Mouse (Mus musculus) midbrain, embryonic 14.5 days (tissue): ENCODE results near the gene Atf5. TPM values are rescaled to one million over a fixed set of nuclear protein-coding genes. Genes with fewer than 3 reads are reported as not detected.

Experiments used
- ATAC-seq: fragments of 200-750 bp; cut with Nextera tagmentation; 2 replicates; pipeline ENCODE4 v1.8.0; 2017; ENCODE audit warnings: moderate number of reproducible peaks, moderate library complexity; ENCODE audit not compliant: low FRiP score, low TSS enrichment
- DNase-seq: peaks from one replicate; pipeline ENCODE4 v3.0.0-alpha.2; 2015
- H3K27ac ChIP-seq: fragments of 300-500 bp; sonication (generic); replicated peaks from 2 replicates; pipeline ENCODE4 v1.5.1; 2014; ENCODE audit warnings: mild to moderate bottlenecking, low read depth, low read length, moderate library complexity
- H3K27me3 ChIP-seq: fragments of 300-500 bp; sonication (generic); 2 replicates; pipeline ENCODE4 v1.6.1; 2014; ENCODE audit warnings: low read length, control low read depth, mixed read lengths; ENCODE audit not compliant: control insufficient read depth, insufficient read depth
- H3K36me3 ChIP-seq: fragments of 300-500 bp; sonication (generic); 2 replicates; pipeline ENCODE4 v1.6.1; 2014; ENCODE audit warnings: low read length, control low read depth; ENCODE audit not compliant: control insufficient read depth, insufficient read depth
- H3K4me1 ChIP-seq: fragments of 300-500 bp; sonication (generic); 2 replicates; pipeline ENCODE4 v1.6.1; 2014; ENCODE audit warnings: mild to moderate bottlenecking, antibody characterized with exemption, low read length, control low read depth; ENCODE audit not compliant: control insufficient read depth, insufficient read depth
- H3K4me2 ChIP-seq: fragments of 300-500 bp; sonication (generic); 2 replicates; pipeline ENCODE4 v1.6.1; 2014; ENCODE audit warnings: mild to moderate bottlenecking, low read length, moderate library complexity
- H3K4me3 ChIP-seq: fragments of 300-500 bp; sonication (generic); replicated peaks from 2 replicates; pipeline ENCODE4 v1.5.1; 2014; ENCODE audit warnings: low read depth, low read length
- H3K9ac ChIP-seq: fragments of 300-500 bp; sonication (generic); replicated peaks from 2 replicates; pipeline ENCODE4 v1.6.1; 2014; ENCODE audit warnings: mild to moderate bottlenecking, low read length, moderate library complexity
- H3K9me3 ChIP-seq: fragments of 300-500 bp; sonication (generic); 2 replicates; pipeline ENCODE4 v1.6.1; 2016; ENCODE audit warnings: low read length, control low read depth, mixed read lengths; ENCODE audit not compliant: control insufficient read depth
- WGBS: fragments of 180-500 bp; shearing (Covaris S2); extraction: QIAGEN DNeasy Blood & Tissue Kit; methylation state at CpG from one replicate; pipeline ENCODE4 v1.1.7; 2014; 5-methylcytosine and 5-hydroxymethylcytosine counted together
- polyA plus RNA-seq: library from polyadenylated mRNA; unstranded; fragments of >200 nt; fragmentation: Nextera tagmentation; extraction: Ambion mirVana; gene quantifications from 2 replicates; pipeline ENCODE4 v1.2.1, GENCODE M21; 2014

Gene Atf5
- polyA plus RNA-seq, 1 experiment from 2014 or later, result 2.2 TPM

DNA sequence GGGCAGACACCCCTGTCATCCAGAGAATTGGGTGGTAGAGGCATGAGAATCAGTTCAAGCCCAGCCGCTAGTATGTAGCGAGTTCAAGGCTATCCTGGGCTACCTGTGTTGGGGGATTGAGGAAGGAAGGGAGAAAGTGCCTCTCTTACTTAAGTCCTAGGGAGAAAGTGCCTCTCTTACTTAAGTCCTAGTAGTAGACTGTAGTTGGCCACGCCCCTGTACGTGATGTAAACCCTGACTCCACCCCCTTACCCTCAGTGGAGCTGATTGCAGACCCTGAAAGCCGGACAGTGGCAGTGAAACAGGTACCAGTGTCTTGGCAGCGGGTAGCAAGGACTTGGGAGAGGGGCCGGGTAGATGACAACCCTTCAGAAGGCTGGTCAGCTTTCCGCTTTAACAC lies 41.4 kb upstream of the Atf5 start:
- peak overlapping the region; percentile 78 for H3K9ac ChIP-seq
- ATAC-seq (no peak), DNase-seq (no peak)
- peaks cover 28% of the 10 kb centered on the region for H3K36me3 ChIP-seq
- H3K4me3 ChIP-seq, result peak overlapping the region; percentile 69
- peaks cover 31% of the 10 kb centered on the region for H3K4me1 ChIP-seq
- H3K27me3 ChIP-seq, result no peaks in the 10 kb centered on the region
- no peaks in the 10 kb centered on the region for H3K9me3 ChIP-seq
- H3K27ac ChIP-seq, result peak overlapping the region; percentile 91
- peak overlapping the region; percentile 90 for H3K4me2 ChIP-seq
- 27% methylated on average over 8 of the region's 8 CpGs for WGBS

DNA sequence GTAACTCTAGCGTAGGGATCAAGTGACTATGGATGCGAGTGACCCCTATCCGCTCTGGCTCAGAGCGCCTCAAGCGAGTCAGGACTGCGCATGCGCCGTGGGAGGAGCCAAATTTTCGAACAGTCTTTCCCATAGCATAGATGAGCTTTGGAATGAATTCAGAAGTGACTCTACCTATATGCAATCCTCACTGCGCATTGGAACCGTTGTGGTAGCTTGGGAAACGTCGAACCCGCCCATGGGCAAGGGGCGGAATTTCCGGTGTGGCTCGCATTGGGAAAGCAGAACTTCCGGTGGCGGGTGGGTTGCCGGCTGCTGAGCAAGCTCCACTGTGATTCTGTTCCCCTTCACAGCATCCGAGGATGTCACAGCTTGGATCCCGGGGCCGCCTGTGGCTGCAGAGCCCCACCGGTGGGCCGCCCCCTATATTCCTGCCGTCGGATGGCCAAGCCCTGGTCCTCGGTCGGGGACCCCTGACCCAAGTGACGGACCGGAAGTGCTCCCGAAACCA lies 40.6 kb upstream of the Atf5 start, which contains the start of gene Pnkp:
Gene Pnkp, plus strand, starts transcription at position 98 of the 511 bp plus-strand sequence.
- peak within 1 kb of the TSS; percentile 91 for H3K27ac ChIP-seq
- H3K4me2 ChIP-seq, result peak within 1 kb of the TSS; percentile 90
- no peaks in the 10 kb centered on the region for H3K27me3 ChIP-seq
- DNase-seq (peak; percentile 94), ATAC-seq (peak; percentile 41; the same call in 1 of the 2 replicates)
- peak within 1 kb of the TSS; percentile 78 for H3K9ac ChIP-seq
- H3K4me1 ChIP-seq, result peaks cover 31% of the 10 kb centered on the region
- H3K9me3 ChIP-seq, result no peaks in the 10 kb centered on the region
- H3K4me3 ChIP-seq, result peak within 1 kb of the TSS; percentile 69
- H3K36me3 ChIP-seq, result peaks cover 25% of the 10 kb centered on the region
- WGBS, result under 1% methylated on average over 32 of the region's 32 CpGs

- Histone ChIP-seq H3K4me2 (peak overlapping the region; percentile 90), H3K9me3 (no peaks in the 10 kb centered on the region), H3K27me3 (no peaks in the 10 kb centered on the region), H3K36me3 (peaks cover 22% of the 10 kb centered on the region), H3K9ac (0 out of 2 replicates have a peak overlapping the region, but pooled peaks have one; percentile 78), H3K4me1 (peaks cover 31% of the 10 kb centered on the region), H3K4me3 (peak overlapping the region; percentile 69), H3K27ac (peak overlapping the region; percentile 91)
- 69% methylated on average over 9 of the region's 9 CpGs for WGBS
- DNase-seq (no peak), ATAC-seq (no peak)
Observed at GRCm38 (mm10) chr7:44856265-44856916, 39.9 kb upstream of the Atf5 start.

DNA sequence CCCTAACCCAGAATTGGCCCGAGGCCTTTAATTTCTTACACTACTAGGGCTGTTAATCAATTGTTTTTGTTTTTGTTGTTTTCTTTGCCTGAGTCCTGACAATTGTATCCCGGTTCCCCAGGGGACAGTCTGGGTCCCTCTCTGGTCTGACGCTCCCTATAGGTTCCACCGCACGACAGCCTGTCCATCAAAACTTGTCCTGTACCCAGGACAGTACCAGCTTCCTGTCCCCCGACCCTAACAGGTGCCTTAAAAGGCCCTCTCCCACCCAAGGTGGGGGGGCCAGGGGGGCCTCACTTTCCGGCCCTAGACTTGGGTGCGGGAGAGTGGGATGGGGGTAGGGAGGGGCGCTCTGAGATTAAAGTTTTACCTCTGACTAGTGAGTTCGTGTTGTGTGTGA lies 38.6 kb upstream of the Atf5 start:
- ATAC-seq (no peak), DNase-seq (no peak)
- 33% methylated on average over 10 of the region's 10 CpGs for WGBS
- H3K4me3 ChIP-seq, result peak overlapping the region; percentile 42
- no peaks in the 10 kb centered on the region for H3K9me3 ChIP-seq
- H3K9ac ChIP-seq, result peak overlapping the region; percentile 67
- peaks cover 40% of the 10 kb centered on the region for H3K4me1 ChIP-seq
- H3K27ac ChIP-seq, result peak overlapping the region; percentile 85
- H3K4me2 ChIP-seq, result peak overlapping the region; percentile 72
- H3K36me3 ChIP-seq, result peaks cover 20% of the 10 kb centered on the region
- H3K27me3 ChIP-seq, result no peaks in the 10 kb centered on the region

- peak overlapping the region; percentile 67 for H3K9ac ChIP-seq
- peaks cover 40% of the 10 kb centered on the region for H3K4me1 ChIP-seq
- 0 out of 2 replicates have a peak, but pooled peaks have one; percentile 3 for ATAC-seq
- peak overlapping the region; percentile 72 for H3K4me2 ChIP-seq
- no peaks in the 10 kb centered on the region for H3K27me3 ChIP-seq
- WGBS, result 2% methylated on average over 45 of the region's 45 CpGs
- no peaks in the 10 kb centered on the region for H3K9me3 ChIP-seq
- H3K27ac ChIP-seq, result peak overlapping the region; percentile 85
- peak; percentile 74 for DNase-seq
- peak overlapping the region; percentile 42 for H3K4me3 ChIP-seq
- H3K36me3 ChIP-seq, result peaks cover 18% of the 10 kb centered on the region
Observed at GRCm38 (mm10) chr7:44854356-44855031, 38.0 kb upstream of the Atf5 start.

DNA sequence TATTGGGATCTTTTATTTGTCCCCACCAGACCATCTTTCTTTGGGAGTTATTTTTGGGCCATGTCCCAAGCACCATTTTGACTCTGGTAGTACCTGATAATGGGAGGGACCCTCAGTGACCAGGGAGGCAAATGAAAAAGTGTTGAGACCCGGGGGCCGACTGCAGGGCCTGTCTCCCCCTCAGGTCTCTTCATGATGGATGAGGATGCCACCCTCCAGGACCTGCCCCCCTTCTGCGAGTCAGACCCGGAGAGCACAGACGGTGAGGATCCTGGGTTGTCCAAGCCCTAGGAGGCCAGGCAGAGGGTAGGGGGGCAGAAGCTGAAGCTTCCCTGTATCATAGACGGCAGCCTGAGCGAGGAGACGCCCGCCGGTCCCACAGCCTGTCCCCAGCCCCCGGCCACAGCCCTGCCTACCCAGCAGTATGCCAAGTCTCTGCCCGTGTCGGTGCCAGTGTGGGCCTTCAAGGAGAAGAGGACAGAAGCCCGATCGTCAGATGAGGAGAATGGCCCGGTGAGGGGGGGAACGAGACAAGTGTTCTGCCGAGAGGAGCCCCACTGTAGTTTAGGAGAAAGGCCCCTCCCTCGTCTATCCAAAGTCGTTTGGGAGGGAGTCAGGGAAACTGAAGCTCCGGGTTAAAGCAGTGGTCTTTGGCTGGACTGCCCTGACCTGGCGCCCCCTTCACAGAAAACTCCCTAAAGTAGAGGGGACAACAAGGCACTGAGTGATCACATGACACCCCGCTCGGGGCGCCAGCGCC lies 37.3 kb upstream of the Atf5 start:
- peaks cover 40% of the 10 kb centered on the region for H3K4me1 ChIP-seq

DNA sequence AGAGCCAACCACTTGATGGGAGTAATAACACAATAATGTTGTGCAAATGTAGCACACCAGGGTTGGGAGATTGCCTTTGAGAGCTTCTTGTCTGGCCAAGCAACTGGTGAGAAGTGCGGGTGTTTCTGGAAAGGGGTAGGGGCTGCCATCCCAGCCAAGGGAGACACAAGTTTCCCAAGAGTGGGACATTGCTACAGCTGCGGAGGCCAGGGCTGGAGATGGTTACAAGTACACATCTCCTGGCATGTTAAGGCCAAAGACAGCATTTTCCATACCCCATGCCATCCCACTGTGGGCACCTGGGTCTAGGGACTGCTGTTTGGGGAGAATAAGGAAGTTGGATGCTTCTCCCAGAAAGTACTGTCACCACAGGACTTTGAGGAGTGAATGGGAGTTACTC lies 36.6 kb upstream of the Atf5 start:
- peaks cover 39% of the 10 kb centered on the region for H3K4me1 ChIP-seq
- H3K27me3 ChIP-seq, result no peaks in the 10 kb centered on the region
- H3K36me3 ChIP-seq, result peaks cover 18% of the 10 kb centered on the region
- no peak for DNase-seq
- ATAC-seq, result no peak
- no peak overlapping the region for H3K4me3 ChIP-seq
- no peak overlapping the region for H3K27ac ChIP-seq
- H3K9me3 ChIP-seq, result no peaks in the 10 kb centered on the region
- H3K4me2 ChIP-seq, result no peak overlapping the region
- 95% methylated on average over 2 of the region's 2 CpGs for WGBS
- no peak overlapping the region for H3K9ac ChIP-seq

More for the DNA sequence above, 37.3 kb upstream of the Atf5 start:
- H3K9ac ChIP-seq, result peak overlapping the region; percentile 67
- H3K27me3 ChIP-seq, result no peaks in the 10 kb centered on the region
- no peak for DNase-seq
- H3K4me3 ChIP-seq, result peak overlapping the region; percentile 42
- ATAC-seq, result no peak
- 34% methylated on average over 26 of the region's 26 CpGs for WGBS
- H3K9me3 ChIP-seq, result no peaks in the 10 kb centered on the region
- peaks cover 18% of the 10 kb centered on the region for H3K36me3 ChIP-seq
- H3K27ac ChIP-seq, result peak overlapping the region; percentile 85
- H3K4me2 ChIP-seq, result peak overlapping the region; percentile 72

DNA sequence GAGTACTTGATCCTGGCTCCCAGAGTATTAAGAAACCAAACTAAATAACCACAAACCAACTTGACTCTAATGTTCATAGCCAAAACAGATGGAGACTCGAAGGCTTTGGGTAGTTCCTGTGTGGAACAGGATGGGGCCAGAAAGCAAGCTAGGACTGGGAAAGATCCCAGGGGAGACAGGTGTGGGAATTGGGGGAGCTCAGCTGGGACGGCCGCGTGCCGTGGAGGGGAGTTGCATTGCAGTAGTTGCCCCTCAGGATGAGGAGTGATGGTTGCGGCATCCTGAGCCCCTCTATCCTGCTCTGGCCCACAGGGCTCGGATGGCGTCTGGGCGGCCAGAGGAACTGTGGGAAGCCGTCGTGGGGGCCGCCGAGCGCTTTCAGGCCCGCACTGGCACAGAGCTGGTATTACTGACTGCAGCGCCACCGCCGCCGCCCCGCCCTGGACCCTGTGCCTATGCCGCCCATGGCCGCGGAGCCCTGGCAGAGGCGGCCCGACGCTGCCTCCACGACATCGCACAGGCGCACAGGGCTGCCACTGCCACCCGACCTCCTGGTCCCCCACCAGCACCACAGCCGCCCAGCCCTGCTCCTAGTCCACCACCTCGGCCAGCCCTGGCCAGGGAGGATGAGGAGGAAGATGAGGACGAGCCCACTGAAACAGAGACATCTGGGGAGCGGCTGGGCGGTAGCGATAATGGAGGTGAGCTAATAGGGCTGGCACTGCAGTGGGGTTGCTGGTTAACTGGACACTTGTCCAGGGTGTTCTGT lies 36.0 kb upstream of the Atf5 start:
- ATAC-seq (no peak), DNase-seq (no peak)
- Histone ChIP-seq H3K9ac (no peak overlapping the region), H3K27ac (no peak overlapping the region), H3K4me2 (no peak overlapping the region), H3K4me1 (peaks cover 40% of the 10 kb centered on the region), H3K4me3 (no peak overlapping the region), H3K27me3 (no peaks in the 10 kb centered on the region), H3K36me3 (peaks cover 18% of the 10 kb centered on the region), H3K9me3 (no peaks in the 10 kb centered on the region)
- 92% methylated on average over 36 of the region's 36 CpGs for WGBS
